Mouse (Mus musculus) MEL (cell line): Measurements from ENCODE around the gene Stx3. TPM values are rescaled to one million over a fixed set of nuclear protein-coding genes. Genes with fewer than 3 reads are reported as not detected.

ENCODE experiments used
- DNase-seq: peaks from one replicate; pipeline ENCODE4 v3.0.0; 2011; ENCODE audit warnings: low read depth, low spot score
- H3K27ac ChIP-seq: 2 replicates; pipeline ENCODE4 v1.5.1; 2012; ENCODE audit warnings: low read depth, mild to moderate bottlenecking, control low read depth, low read length, moderate library complexity; ENCODE audit not compliant: control insufficient read depth
- H3K27me3 ChIP-seq, 2 experiments: fragments of 150-350 bp in 1 of 2; sonication (generic) in 1 of 2; 2 replicates each; pipeline ENCODE4 v1.6.1; 2012; ENCODE audit warnings: low read length in 2 of 2, mild to moderate bottlenecking in 2 of 2, improper control_type of control experiment in 1 of 2, moderate library complexity in 1 of 2; ENCODE audit not compliant: insufficient read depth in 2 of 2, control insufficient read depth in 1 of 2
- H3K36me3 ChIP-seq, 2 experiments: 2 replicates each; pipeline ENCODE4 v1.6.1; 2012 to 2014; ENCODE audit warnings: low read length in 2 of 2, improper control_type of control experiment in 1 of 2, inconsistent platforms in 1 of 2, mild to moderate bottlenecking in 1 of 2; ENCODE audit not compliant: insufficient read depth in 2 of 2, control insufficient read depth in 1 of 2
- H3K4me1 ChIP-seq, 2 experiments: fragments of 150-350 bp in 1 of 2; sonication (generic) in 1 of 2; 2 replicates each; pipeline ENCODE4 v1.6.1; 2012; ENCODE audit warnings: low read length in 2 of 2, improper control_type of control experiment in 1 of 2, mild to moderate bottlenecking in 1 of 2; ENCODE audit not compliant: insufficient read depth in 2 of 2, control insufficient read depth in 1 of 2
- H3K4me3 ChIP-seq, 2 experiments: fragments of 150-350 bp in 1 of 2; sonication (generic) in 1 of 2; 2 replicates each; pipeline ENCODE4 v1.5.1; 2012; ENCODE audit warnings: low read depth in 2 of 2, low read length in 2 of 2, mild to moderate bottlenecking in 2 of 2, moderate library complexity in 2 of 2, control low read depth in 1 of 2, improper control_type of control experiment in 1 of 2; ENCODE audit not compliant: control insufficient read depth in 1 of 2, insufficient read depth in 1 of 2
- H3K79me2 ChIP-seq: 2 replicates; pipeline ENCODE4 v1.6.1; 2012; ENCODE audit warnings: mild to moderate bottlenecking, low read length, moderate library complexity; ENCODE audit not compliant: control insufficient read depth, poor library complexity, insufficient read depth
- H3K9ac ChIP-seq: 2 replicates; pipeline ENCODE4 v1.6.1; 2012; ENCODE audit warnings: low read depth, mild to moderate bottlenecking, control low read depth, low read length, moderate library complexity; ENCODE audit not compliant: control insufficient read depth, poor library complexity, severe bottlenecking
- H3K9me3 ChIP-seq: fragments of 150-350 bp; sonication (generic); replicated peaks from 2 replicates; pipeline ENCODE4 v1.6.1; 2012; ENCODE audit warnings: mild to moderate bottlenecking, low read length, improper control_type of control experiment, moderate library complexity; ENCODE audit not compliant: insufficient read depth
- CHD1 ChIP-seq: IDR thresholded peaks from 2 replicates; pipeline ENCODE4 v1.6.1; 2012; ENCODE audit warnings: low read depth, mild to moderate bottlenecking, inconsistent platforms, low read length, improper control_type of control experiment
- CTCF ChIP-seq, 3 experiments: IDR thresholded peaks in 2 of 3; conservative IDR thresholded peaks in 1 of 3; 2 replicates each; pipeline ENCODE4 v1.5.1; 2011 to 2012; ENCODE audit warnings: low read length in 3 of 3, low read depth in 2 of 3, mild to moderate bottlenecking in 2 of 3, improper control_type of control experiment in 1 of 3, inconsistent platforms in 1 of 3, mixed read lengths in 1 of 3, moderate library complexity in 1 of 3; ENCODE audit not compliant: control insufficient read depth in 1 of 3, insufficient read depth in 1 of 3, poor library complexity in 1 of 3, severe bottlenecking in 1 of 3
- E2F4 ChIP-seq: IDR thresholded peaks from 2 replicates; pipeline ENCODE4 v1.6.1; 2011; ENCODE audit warnings: low read depth, low read length, improper control_type of control experiment, borderline replicate concordance
- ELF1 ChIP-seq: IDR thresholded peaks from 2 replicates; pipeline ENCODE4 v1.6.1; 2014; ENCODE audit warnings: low read depth, mild to moderate bottlenecking, inconsistent platforms, low read length, improper control_type of control experiment, moderate library complexity
- HCFC1 ChIP-seq: IDR thresholded peaks from 2 replicates; pipeline ENCODE4 v1.6.1; 2012; ENCODE audit warnings: low read depth, mild to moderate bottlenecking, inconsistent platforms, low read length, improper control_type of control experiment, moderate library complexity
- MAFK ChIP-seq: IDR thresholded peaks from 2 replicates; pipeline ENCODE4 v1.6.1; 2011; ENCODE audit warnings: low read depth, mild to moderate bottlenecking, low read length, improper control_type of control experiment, borderline replicate concordance
- MAZ ChIP-seq: IDR thresholded peaks from 2 replicates; pipeline ENCODE4 v1.6.1; 2012; ENCODE audit warnings: low read depth, mild to moderate bottlenecking, inconsistent platforms, low read length, improper control_type of control experiment
- MYC ChIP-seq: IDR thresholded peaks from 2 replicates; pipeline ENCODE4 v1.6.1; 2011; ENCODE audit warnings: low read depth, mild to moderate bottlenecking, low read length, improper control_type of control experiment, moderate library complexity
- NRF1 ChIP-seq: IDR thresholded peaks from 2 replicates; pipeline ENCODE4 v1.6.1; 2014; ENCODE audit warnings: low read depth, mild to moderate bottlenecking, inconsistent platforms, low read length, improper control_type of control experiment, moderate library complexity; ENCODE audit not compliant: poor library complexity, insufficient read depth, severe bottlenecking
- POLR2AphosphoS2 ChIP-seq: IDR thresholded peaks from 2 replicates; pipeline ENCODE4 v1.6.1; 2011; ENCODE audit warnings: low read length, improper control_type of control experiment
- POLR2AphosphoS5 ChIP-seq: IDR thresholded peaks from 2 replicates; pipeline ENCODE4 v1.6.1; 2012; ENCODE audit warnings: low read depth, borderline replicate concordance, mild to moderate bottlenecking, inconsistent platforms, low read length, moderate library complexity, mixed read lengths
- RAD21 ChIP-seq: IDR thresholded peaks from 2 replicates; pipeline ENCODE4 v1.6.1; 2011; ENCODE audit warnings: mild to moderate bottlenecking, low read depth, low read length, improper control_type of control experiment
- RCOR1 ChIP-seq: IDR thresholded peaks from 2 replicates; pipeline ENCODE4 v1.6.1; 2012; ENCODE audit warnings: low read depth, mild to moderate bottlenecking, inconsistent platforms, low read length, improper control_type of control experiment
- SIN3A ChIP-seq: IDR thresholded peaks from 2 replicates; pipeline ENCODE4 v1.6.1; 2012; ENCODE audit warnings: low read length, improper control_type of control experiment, inconsistent platforms
- SMC3 ChIP-seq: IDR thresholded peaks from 2 replicates; pipeline ENCODE4 v1.6.1; 2011; ENCODE audit warnings: low read depth, low read length, improper control_type of control experiment
- TCF12 ChIP-seq: IDR thresholded peaks from 2 replicates; pipeline ENCODE4 v1.6.1; 2014; ENCODE audit warnings: low read depth, mild to moderate bottlenecking, inconsistent platforms, low read length, improper control_type of control experiment, moderate library complexity
- USF2 ChIP-seq, 2 experiments: IDR thresholded peaks; 2 replicates each; pipeline ENCODE4 v1.6.1; 2011 to 2012; ENCODE audit warnings: improper control_type of control experiment in 2 of 2, low read length in 2 of 2, borderline replicate concordance in 1 of 2, inconsistent platforms in 1 of 2, low read depth in 1 of 2, mild to moderate bottlenecking in 1 of 2; ENCODE audit not compliant: insufficient read depth in 1 of 2
- ZC3H11A ChIP-seq: IDR thresholded peaks from 2 replicates; pipeline ENCODE4 v1.6.1; 2012; ENCODE audit warnings: low read depth, mild to moderate bottlenecking, inconsistent platforms, low read length, improper control_type of control experiment
- ZKSCAN1 ChIP-seq: IDR thresholded peaks from 2 replicates; pipeline ENCODE4 v1.6.1; 2012; ENCODE audit warnings: low read depth, mild to moderate bottlenecking, inconsistent platforms, low read length, improper control_type of control experiment, moderate library complexity
- ZMIZ1 ChIP-seq: IDR thresholded peaks from 2 replicates; pipeline ENCODE4 v1.6.1; 2012; ENCODE audit warnings: low read depth, mild to moderate bottlenecking, inconsistent platforms, low read length, improper control_type of control experiment, moderate library complexity
- polyA plus RNA-seq, 2 experiments: library from polyadenylated mRNA; stranded (reverse) in 1 of 2; unstranded in 1 of 2; fragments of >175 nt in 1 of 2; fragments of >200 nt in 1 of 2; gene quantifications; 2 replicates each; pipeline versions ENCODE4 v1.2.1 to v1.2.4; 2012; ENCODE audit warnings: low replicate concordance in 2 of 2, low read depth in 1 of 2; ENCODE audit not compliant: insufficient read length in 2 of 2, insufficient read depth in 1 of 2, missing spikeins in 1 of 2
- total RNA-seq: library from RNA; depleted of rRNA; stranded (reverse); fragments of 300-350 nt; gene quantifications from 2 replicates; pipeline ENCODE4 v1.2.3, GENCODE M21; 2012

Stx3 gene
- total and polyA plus RNA-seq, 3 experiments = 0.73 to 3.0 TPM; not detected in 1

DNA sequence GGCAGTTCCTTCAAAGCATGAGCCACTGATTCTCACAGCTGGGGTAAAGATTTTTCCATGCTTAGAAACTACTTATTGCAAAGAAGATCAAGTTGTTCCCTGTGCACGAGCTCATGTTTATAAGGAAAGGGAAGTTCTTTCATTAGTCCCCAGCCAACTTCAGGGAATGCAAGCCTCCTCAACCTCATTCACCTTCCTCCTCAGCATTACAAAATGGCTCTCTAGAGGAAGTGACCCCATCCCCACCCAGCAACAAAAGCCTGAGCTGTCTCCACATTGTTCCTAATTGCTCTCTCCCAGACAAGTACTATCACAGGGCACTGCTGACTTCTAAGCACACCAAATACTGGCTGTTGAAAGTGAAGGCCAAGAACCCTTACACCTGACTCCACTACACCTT is 14.8 kb downstream of the Stx3 start:
- no peak overlapping the region for H3K27ac ChIP-seq
- no peak overlapping the region for H3K4me3 ChIP-seq
- no peak overlapping the region for H3K9ac ChIP-seq
- TF ChIP-seq SMC3 (no peak), POLR2AphosphoS5 (no peak), ZKSCAN1 (no peak), ZC3H11A (no peak), HCFC1 (no peak), RAD21 (no peak), MAFK (no peak), SIN3A (no peak), NRF1 (no peak), POLR2AphosphoS2 (no peak), CTCF (IDR thresholded peaks at IDR 0.05 in 2 of 3, conservative IDR thresholded peaks at IDR 0.05 in 1 of 3; ENCODE audit: control insufficient read depth in 1 of 3, insufficient read depth in 1 of 3, low read depth in 2 of 3, low read length in 3 of 3, poor library complexity in 1 of 3, severe bottlenecking in 1 of 3) (no peak), USF2 (IDR thresholded peaks at IDR 0.05; ENCODE audit: borderline replicate concordance in 1 of 2, insufficient read depth in 1 of 2, low read depth in 1 of 2, low read length in 2 of 2) (no peak), MYC (no peak), MAZ (no peak), RCOR1 (no peak), CHD1 (no peak), TCF12 (no peak), ZMIZ1 (no peak), ELF1 (no peak)
- no peaks in the 10 kb centered on the region for H3K79me2 ChIP-seq
- no peaks in the 10 kb centered on the region for H3K9me3 ChIP-seq
- peaks cover 14 to 27% of the 10 kb centered on the region in 2 experiments for H3K4me1 ChIP-seq
- no peaks in the 10 kb centered on the region for H3K27me3 ChIP-seq
- H3K36me3 ChIP-seq = peaks cover 0 to 28% of the 10 kb centered on the region in 2 experiments; a peak in 2 of 4 replicates
- no peak for DNase-seq

DNA sequence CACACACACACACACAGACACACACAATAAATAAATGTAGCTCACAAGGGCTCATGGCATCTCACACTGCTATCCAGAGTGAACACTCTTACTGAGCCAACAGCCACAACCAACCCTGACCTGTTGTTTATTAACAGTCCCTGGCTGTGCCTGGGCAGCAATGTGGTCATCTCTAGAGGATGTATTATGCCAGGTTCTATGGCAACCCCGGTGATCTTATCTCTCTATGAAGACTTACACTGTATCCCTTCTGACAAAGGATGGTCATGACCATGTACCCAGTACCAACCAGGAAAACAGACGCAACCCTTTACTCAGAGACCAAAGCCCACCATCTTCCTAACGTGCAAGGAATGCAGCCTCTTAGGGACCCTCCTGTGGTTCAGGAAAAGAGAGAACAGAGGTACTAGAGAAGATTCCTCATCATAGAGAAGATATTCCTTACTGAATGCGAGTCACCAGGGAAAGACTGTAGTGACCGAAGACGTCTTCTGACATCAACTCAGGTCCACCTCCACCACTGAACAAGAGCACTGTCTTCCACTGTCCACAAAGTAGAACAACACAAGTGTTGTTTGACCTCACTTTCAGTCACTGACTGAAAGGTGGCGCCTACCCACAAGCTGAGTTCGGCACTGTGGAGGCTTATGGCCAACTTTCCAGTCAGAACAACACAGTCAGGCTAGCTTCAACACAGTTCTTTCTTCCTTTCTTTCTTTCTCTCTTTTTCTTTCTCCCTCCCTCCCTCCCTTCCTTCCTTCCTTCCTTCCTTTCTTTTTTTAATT is 18.5 kb downstream of the Stx3 start:
- TF ChIP-seq E2F4 (no peak), ZKSCAN1 (no peak), USF2 (IDR thresholded peaks at IDR 0.05; ENCODE audit: borderline replicate concordance in 1 of 2, insufficient read depth in 1 of 2, low read depth in 1 of 2, low read length in 2 of 2) (no peak), CTCF (IDR thresholded peaks at IDR 0.05 in 2 of 3, conservative IDR thresholded peaks at IDR 0.05 in 1 of 3; ENCODE audit: control insufficient read depth in 1 of 3, insufficient read depth in 1 of 3, low read depth in 2 of 3, low read length in 3 of 3, poor library complexity in 1 of 3, severe bottlenecking in 1 of 3) (peak in 2 of 3 experiments; percentile 12 to 42; a peak in 2 of 6 replicates), RAD21 (peak; percentile 35), SMC3 (peak; percentile 49)
- Histone ChIP-seq H3K27ac (no peak overlapping the region), H3K9ac (no peak overlapping the region), H3K9me3 (no peaks in the 10 kb centered on the region), H3K79me2 (no peaks in the 10 kb centered on the region), H3K4me3 (no peak overlapping the region), H3K27me3 (no peaks in the 10 kb centered on the region; a peak in 1 of 4 replicates), H3K4me1 (0 out of 4 replicates have a peak, but pooled peaks cover 0 to 4% of the 10 kb centered on the region in 2 experiments), H3K36me3 (no peaks in the 10 kb centered on the region)
- peak; percentile 37 for DNase-seq
